Mouse (Mus musculus) frontal cortex, postnatal 10 days (tissue): ENCODE data around the gene Mvk.

Experiments
- DNase-seq, 2 experiments: peaks; one replicate each; pipeline ENCODE4 v3.0.0; 2022; ENCODE audit warnings: low spot score in 2 of 2, mixed read lengths in 1 of 2

Mvk gene

DNA sequence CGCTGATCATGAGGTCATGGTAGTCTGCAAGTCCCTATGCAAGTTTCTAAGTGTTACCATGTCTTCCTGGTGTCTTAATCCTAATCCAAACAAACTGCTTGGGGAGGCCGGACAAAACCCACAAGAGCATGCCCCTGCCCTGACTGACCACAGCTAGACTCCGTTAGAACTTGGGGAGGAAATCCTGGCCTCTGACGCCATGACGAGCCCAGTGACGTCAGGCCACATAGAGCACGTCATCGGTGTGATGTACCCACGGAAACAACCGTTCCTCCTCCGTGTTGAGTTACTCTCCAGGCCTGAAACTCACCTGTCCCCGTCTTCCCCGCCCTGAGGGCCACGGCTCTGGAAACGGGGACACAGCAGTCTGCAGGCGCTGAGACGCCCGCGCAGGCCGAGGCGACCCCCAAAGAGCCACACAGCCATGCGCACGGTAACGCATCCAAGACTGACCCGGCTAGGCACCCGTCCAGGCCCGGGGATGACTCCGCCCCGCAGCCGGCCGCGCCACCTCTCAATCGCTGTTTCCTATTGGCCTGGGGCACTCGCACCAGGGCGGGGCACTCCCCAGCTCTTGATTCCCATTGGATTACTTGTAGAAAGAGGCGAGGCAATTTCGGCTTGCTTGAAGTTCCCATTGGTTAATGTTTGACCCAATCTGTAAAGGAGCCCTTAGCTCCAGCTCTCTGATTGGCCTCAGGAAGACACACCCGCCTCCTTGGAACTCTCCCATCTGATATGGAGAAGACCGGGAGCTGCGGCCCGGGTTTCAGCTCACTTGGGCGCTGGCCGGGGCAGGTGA lies at the start of gene Mvk, which contains the start of gene Mmab:
TSS of gene Mvk (plus strand) at position 704 of the 802 bp plus-strand sequence.
TSS of gene Mmab (minus strand) at position 495 of the 802 bp plus-strand sequence.
- peak; percentile 98 to 99 for DNase-seq

DNA sequence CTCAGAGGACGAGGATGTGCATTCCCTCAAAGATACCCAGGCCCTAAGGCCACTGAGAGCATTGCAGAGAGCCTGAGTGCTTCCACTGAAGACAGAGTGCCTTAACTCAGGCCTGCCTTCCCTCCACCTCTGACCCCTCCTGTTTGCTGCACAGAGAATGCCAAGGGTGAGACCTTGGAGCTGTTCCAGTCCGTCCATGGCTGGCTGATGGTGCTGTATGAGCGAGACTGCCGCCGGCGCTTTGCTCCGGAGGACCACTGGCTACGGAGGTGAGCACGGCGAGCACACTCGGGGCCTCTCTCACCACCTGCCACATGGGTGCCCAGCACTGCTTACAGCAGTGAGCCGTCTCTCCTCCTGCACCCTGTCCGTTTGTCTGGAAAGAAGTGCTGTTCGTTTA lies 37.5 kb upstream of the Mvk start:
- DNase-seq, result no peak

DNA sequence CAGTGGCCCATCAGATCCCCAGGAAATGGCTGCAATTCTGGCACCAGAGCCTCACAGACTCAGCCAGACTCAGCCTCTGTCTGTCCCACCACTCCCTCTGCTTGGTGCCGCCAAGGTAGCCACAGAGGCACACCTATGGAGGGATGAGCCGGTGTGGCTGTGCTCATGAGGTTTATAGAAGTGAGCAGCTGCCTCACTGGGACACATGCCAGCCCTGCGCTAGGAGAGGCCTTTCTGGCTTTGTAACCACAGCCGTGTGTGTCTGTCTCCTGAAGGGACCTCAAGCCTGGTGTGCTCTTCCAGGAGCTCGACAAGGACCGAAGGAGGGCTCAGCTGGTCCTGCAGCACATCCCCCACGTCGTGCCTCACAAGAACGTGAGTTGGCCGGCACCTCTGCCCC lies 36.8 kb upstream of the Mvk start:
- no peak for DNase-seq

DNA sequence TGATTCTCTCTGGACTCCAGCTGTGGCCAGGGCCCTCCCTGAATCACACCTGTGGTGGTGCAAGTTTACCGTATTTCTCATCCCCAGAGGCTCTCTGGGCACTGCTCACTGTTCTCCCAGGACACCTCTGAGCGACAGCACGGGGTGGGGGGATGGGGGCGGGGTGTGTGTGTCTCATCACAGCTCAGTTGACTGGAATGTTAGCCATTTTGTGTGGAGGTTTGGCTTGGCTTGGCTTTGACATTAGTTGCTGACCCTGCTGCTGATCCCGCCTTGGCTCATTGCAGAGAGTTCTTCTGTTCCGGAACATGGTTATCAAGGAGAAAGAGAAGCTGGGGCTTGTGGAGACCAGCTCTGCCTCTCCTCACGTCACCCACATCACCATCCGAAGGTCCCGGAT lies 36.3 kb upstream of the Mvk start:
- no peak for DNase-seq

DNA sequence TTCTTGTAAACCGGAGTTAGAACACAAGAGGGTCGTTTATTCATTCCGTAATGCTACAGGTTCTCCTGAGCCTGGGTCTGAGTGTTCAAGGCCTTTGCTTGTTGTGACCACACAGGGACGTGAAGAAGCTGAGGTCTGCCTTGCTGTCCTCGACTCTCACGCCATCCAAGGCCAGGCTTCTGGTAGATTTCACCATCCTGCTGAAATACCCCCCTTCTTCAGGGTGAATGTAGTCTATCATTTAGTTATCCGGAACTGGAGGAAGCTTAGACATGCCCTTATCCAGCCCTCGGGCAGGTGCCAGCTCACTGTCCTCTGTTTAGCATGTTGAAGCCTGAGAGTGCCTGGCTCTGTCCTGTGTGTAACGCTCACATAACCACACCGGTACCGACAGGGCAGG lies 35.2 kb upstream of the Mvk start:
- no peak for DNase-seq

DNA sequence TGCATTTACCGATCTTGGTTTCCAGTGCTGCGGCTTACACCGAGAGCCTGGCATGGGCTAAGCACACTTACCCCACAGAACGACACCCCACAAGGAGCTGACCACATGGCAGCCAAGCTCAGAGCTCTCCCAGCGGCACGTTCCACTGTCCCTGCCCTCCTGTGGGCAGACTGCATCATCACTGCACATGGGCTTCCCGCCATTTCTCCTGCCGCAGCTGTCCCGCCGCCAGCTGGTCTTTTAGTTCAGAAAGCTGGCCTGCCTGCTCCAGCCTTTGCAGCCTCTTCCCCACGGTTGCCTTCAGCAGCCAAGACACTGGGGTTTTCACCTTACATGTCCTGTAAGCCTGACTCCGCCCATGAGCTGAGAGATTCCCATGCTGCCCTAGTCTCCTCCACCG lies 33.6 kb upstream of the Mvk start:
- no peak for DNase-seq

DNA sequence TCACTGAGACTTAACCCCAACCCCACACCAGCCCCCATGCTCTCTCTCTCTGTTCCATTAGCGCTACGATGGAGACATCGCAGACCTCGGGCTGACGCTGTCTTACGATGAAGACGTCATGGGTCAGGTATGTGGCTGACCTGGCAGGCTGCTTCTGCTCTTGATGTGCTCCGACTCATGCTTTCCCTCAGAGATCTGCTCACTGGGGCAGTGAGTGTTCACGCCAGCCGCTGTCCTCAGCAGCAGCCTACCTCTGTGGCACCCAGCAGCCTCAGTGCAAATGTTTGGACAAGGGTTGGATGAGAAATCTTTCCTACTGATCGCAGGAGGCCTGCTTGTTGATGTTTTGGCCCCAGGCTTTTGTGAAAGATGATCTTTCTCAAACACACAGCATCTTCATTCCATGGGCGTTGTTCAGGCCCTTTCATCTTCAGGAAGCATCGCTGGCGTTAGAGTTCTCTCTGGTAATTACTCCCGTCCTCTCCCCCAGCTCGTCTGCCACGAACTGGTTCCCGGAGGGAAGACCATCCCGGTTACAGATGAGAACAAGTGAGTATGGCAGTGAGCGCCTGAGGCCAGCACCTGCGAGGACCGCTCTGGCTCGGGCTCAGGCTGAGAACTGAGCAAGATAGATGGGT lies 31.6 kb upstream of the Mvk start:
- no peak for DNase-seq

DNA sequence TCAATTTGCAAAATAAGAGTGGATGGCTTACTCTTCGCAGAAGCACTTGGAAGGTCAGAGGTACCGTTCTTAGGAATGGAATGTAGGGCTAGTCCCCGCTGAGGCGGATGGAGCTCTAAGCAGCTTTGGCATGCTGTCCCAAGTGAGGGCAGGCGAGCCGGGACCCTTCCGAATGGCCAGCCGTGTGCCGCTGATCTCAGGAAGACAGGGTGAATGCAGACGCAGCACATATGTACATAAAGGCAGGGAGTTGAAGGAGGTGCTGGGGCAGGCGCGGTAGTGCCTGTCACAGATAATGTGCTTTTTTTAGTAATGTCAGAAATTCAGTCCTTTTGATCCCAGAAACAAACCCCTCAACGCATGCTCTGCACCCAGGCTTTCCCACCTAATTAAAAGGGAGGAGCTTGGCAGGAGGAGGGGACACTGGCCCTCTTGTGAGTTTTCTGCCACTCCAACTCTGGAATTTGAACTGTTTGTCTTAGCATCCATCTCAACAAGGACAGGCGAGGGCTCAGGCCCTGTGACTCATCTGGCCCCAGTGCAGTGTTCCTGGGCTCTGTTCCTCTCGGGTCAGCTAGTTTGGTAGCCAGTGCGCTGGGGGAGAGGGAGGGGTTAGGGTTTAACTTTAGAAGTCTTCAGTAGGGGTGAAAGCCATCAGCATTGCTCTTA lies 30.9 kb upstream of the Mvk start:
- DNase-seq, result no peak

DNA sequence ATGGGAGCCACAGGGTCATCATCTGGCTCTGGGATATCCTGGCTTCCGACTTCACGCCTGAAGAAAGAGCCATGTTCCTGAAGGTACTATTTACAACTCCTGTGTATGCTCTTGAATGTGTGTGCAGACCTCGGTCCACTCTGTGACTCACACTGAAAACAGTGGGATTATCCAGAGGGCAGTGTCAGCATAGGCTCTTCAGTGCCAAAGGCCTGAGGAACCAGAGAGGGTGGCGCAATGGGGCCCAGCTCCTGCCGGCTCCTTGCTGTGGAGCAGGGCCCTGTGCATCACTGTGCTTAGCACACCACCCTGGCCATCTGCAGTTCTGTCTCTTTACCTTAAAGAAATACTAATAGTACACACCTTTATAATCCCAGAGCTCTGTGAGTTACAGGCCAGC lies 28.5 kb upstream of the Mvk start:
- no peak for DNase-seq

DNA sequence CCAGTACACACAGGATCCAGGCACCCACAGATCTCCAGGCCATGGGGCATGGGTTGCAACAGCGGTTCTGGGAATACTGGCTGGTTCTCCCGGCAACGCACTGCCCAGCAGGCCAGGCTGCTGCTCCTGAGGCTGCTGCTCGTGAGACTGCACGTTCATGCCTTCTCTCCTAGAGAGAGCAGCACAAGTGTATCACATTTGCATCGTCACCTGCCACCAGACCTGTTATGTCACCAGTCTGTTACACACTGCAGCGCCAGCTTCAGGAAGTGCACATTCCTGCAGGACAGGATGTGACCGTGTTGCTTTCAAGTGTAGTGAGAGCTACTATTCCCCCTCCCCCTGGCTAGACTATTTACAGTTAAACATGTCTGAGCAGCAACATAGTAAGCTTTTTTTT lies 27.2 kb upstream of the Mvk start:
- no peak for DNase-seq

DNA sequence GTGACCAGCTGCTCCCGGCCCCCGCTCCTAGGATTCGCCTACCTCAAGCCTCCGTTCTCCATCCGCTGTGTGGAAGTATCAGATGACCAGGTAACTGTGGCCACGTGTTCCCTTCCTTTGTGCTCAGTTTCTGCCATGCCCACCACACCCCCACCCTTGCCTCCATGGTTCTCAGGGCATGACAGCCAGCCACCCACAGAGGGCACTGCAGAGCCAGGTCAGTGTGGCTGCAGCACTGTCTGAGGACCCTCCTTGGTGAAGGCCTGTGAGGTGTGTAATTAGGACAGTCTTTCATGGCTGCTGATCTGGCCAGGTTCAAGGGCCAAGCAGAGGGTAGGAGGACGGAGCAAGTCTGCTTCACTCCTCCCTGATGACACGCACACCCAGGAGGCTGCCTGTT lies 25.5 kb upstream of the Mvk start:
- DNase-seq, result no peak

DNA sequence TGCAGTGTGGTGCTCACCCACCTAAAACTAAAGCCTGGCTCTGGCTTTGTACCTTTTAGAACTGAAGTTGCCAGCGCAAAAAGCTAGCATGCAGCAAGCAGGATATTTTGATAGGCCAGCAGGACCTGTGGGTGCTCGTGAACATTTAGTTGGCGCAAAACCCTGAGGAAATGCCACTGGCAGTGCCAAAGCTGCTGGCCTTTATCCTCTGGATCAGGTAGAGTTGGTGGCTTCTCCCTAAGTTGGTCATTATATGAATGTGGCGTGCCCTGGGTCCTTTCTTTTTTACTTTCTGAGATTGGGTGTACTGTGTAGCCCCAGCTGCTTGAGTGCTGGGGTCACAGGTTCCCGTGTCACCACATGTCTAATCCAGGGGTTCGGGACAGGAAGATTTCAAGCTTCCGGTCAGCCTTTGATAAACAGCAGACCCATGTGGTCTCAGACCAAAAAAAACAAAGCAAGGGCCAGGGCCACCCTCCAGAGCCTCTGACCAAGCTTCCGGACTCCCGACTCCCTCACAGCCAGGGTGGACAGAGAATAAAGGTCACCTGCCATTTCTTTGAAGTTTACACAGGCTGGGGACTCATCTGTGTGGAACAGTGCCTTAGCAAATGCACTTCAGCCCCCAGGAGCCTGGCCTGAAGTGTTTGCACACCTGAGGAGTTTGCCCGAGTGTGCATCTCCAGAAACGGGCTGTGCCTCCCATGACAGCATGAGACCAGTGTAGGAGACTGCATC lies 22.3 kb upstream of the Mvk start:
- DNase-seq, result no peak

DNA sequence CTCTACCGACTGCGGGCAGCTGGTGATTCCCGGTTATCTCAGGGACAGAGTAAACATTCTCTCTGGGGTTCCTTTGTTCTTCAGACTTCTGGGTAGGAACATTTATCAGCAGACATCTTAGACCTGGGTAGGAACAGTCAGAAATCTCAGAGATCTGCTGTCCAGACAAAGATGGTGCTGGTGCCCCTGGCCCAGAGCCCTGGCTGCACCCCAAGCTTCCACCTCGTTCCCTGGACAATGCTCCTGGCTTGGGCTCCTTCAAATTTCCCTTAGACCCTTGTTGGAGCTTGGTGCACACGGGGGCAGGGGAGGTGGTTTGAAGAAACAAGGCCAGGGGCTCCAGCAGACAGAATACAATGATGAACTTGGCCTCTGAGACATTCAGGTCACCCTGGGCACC lies 21.5 kb upstream of the Mvk start:
- DNase-seq, result no peak

DNA sequence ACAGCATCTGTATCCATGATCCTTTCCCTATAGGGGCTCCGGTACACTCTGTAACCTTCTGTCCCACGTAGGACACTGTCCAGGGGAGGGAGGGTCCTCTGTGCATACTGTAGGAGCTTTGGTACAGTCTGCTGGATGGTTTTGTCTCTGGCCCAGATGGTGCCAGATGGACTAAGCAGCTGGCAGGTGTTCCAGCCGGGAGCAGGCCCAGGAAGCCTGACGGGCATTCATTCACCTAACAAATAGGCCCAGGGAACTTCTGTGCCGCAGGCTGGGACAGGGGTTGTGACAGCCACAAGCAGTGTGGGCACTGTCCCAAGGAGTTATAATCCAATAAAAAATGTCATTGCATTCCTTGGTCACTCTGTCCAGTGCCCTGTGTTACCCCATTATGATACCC lies 20.1 kb upstream of the Mvk start:
- no peak for DNase-seq

DNA sequence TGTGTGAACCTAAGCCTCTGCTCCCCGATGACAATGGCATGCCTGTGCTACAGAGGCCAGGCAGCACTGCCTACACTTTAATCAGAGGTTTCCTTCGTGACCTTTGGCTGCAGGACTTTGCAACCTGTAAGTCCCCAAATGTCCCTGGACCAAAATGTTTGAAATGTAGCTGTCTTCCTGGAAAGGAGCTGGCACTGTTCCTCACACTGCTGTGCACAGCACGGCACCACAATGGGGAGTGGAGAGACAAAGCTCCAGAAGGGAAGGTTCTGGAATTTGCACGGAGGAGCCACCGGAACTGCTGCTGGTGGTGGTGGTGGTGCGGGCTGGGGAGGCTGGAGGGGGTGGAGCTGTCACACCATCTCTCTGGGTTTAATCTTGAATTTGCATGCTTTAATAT lies 17.3 kb upstream of the Mvk start:
- DNase-seq, result no peak

DNA sequence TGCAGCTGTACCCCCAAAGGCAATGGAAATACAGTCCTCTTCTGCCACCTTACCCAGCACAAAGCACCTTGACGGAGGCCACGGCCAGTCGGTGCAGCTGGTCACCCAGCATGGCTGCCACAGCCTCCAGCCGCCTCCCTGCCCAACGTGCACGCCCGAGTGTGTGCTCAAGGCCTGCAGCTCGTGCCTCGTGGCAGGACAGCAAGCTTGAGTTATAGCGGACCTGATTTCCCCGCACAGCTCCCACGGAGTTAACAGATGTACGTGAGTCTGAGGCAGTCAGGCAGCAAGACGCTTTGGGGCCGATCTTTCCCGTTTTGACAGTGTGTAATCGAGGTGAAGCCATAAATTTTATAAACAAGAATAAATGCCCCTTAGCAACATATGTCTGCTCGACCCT lies 15.4 kb upstream of the Mvk start:
- no peak for DNase-seq

DNA sequence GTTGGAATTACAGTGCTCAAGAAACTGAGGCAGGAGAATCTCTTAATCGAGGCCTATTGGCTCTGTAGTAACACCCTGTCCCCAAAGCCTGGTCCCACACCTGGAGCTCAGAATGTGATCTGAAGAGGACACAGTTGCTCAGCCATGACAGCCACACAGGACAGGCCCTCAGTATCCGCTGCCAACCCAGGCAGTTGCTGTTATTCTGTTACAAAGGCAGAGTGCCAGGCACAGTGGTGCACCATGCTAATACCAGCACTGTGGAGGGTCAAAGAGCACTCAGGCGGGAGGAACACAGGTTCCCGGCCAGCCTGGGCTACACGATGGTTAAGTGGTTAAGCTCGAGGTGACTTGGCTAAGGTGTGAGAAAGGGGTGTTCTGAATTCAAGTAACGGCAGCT lies 14.3 kb upstream of the Mvk start:
- no peak for DNase-seq

DNA sequence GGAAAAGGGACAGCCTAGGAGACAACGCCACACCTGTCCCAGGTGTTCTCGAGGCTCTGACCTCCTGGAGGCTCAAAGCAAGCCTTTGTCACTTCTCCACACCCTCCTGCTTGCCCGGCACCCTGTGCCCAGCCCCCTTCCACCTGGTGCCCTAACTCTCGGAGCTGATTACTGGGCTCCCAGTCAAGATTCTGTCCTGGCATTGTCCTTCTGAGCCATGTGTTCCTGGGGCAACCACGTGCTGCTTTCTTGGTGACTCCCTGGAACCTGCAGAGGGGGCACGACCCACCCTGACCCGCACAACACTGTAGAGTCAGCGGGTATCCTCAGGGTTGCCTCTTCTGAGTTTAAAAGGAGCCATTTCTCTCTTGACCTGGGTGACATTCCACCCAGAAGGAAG lies 9.7 kb upstream of the Mvk start:
- no peak for DNase-seq

DNA sequence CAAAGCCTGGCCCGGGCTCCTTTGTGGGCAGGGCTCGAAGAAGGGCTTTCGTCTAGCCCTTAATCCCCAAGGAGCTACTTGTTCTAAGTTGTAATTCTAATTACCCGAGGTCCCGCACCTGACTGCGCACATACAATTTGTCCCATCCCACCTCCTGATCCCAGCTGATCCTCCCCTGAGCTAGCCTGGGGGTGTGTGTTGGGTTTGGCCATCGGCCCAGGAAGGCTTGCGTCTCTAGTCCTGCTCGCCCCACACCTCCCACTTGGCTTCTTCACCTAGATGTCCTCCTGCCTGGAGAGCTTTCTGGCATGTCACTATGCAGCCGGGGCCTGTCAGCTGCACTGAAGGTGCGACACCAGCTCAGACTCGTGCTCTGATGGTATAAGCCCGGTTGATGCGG lies 8.5 kb upstream of the Mvk start:
- no peak for DNase-seq

DNA sequence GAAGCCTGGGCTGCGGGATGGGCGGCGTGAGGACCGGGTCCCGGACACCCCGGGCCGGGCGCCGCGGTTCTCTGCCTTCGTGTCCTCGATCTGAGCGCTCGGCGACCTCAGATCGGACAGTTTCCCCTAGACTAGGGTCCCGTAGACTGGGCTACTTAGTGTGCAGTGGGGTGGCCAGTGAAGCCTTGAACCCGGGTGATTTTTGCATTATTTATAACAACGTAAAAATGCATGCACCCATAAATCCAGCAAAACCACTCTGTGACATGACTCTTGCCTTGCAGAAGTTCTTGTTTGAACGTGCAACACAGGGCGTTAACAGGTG lies 261 bp downstream of the Mvk start:
- DNase-seq, result no peak

DNA sequence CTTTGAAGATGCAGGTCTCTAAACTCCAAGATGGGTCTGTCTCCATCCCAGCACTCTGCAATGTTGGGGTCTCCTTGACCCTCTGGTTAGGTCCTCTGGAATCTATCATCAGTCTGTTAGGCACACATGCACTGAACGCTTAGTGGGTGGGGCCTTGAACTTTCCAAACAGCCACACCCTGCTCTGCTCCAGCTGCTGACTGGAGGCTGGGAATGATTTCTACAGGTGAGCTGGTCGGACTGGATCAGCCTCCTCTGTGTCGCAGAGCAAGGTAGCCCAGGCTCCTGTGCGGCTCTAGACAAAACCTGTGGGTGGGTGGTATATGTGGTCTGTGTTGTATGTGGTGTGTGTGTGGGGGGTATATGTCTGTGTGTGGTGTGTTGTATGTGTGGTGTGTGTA lies 4.9 kb downstream of the Mvk start:
- no peak for DNase-seq

DNA sequence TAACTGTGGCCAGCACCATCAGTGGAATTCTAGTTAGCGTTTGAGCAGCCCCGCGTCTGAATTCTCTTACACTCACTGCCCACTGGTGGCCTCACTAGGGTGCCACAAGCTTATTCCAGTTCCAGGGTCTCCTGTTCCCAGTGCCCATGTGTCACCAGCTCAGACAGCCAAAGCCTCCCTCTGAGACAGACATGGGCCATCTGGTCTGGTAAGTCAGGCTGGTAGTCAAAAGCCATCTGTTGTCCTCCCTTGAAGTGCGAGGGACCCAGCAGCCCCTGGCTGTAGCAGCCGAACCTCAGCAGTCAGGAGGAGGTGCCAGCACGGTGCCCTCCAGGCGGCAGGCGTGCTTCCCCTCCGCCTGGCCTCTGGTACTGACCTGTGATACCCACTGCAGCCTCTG lies 12.2 kb downstream of the Mvk start:
- DNase-seq, result no peak
